Mouse (Mus musculus): ENCODE results near the gene Kctd17.

DNA sequence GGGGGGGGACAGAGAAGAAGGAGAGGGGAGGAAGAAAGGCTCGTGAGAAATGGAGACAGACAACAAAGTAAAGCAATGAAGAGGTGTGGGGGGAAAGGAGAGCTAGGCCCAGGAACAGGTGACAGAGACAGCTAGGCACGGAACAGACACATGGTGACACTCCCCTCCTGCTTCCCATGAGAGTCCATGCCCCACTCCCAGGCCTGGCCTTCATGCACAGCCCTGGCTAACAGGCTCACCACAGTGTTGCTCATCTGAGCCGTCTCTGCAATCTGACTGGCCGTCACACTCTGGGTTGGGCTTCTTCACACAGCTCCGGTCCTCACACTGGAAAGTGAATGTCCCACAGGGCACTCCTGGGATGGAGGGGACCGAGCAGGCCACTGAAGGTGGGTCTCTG is 15.5 kb downstream of the Kctd17 start:
- TF ChIP-seq CTCF (IDR thresholded peaks at IDR 0.05; ENCODE audit: low read depth): no peak
- no peak for TF ChIP-seq EP300 (IDR thresholded peaks at IDR 0.05; ENCODE audit: low read depth)
